In the genomic region with DNA sequence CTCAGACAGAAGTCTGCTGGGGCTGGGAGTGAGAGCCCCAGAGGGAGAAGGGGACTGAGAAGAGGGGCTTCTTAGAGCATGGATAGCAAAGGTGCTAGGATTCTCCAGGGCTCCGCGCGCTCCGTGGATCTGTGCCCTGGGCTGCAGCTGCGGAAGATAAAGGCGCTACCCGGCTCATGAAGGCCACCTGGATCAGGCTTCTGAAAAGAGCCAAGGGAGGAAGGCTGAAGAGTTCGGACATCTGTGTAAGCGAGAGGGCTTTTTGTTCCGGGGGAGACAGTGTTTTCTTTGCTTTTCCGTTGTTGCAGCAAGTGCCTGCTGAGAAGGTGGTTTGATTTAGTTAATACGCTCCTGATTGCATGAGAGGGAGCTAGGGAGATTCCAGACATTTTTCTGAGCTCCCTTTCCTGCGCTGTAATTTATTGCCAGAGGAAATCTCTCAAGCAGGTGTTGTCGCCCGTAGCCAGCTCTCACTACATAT, we compare ENCODE assay signal across 10 mouse cellular contexts.
A peak's percentile ranks its signal among the peaks of the same experiment; 100 is the strongest.
DNase-seq lines count a peak whose midpoint lies in the region; ATAC-seq and TF ChIP-seq lines count a peak whose summit lies in the region.
"Had no signal": no experiment of that assay in that cellular context is flagged by ENCODE, and none has a peak within 500 bp of the region (broad histone marks: within the 10 kb centered on the region; RNA-seq: fewer than 3 reads in every experiment).

No protein-coding gene starts in this region.

- ATAC-seq in forebrain, postnatal 0 days: peak; percentile 61

- TF ChIP-seq POLR2A in olfactory bulb, adult 2 months (IDR thresholded peaks at IDR 0.05; ENCODE audit: insufficient read depth, low read depth, low read length): no peak

- peak overlapping the region; percentile 40 for H3K4me3 ChIP-seq in forebrain, postnatal 0 days (ENCODE audit: low read depth, low read length)
- H3K4me3 ChIP-seq in olfactory bulb, adult 2 months (ENCODE audit: insufficient read depth, low read depth, low read length): peak overlapping the region; percentile 48
- H3K4me3 ChIP-seq: erythroblast, embryonic 14.5 days had no signal

- TF ChIP-seq CTCF in forebrain, postnatal 0 days (IDR thresholded peaks at IDR 0.05; ENCODE audit: low read depth): no peak
- no peak for TF ChIP-seq CTCF in olfactory bulb, adult 2 months (IDR thresholded peaks at IDR 0.05; ENCODE audit: insufficient read depth, low read depth, low read length)

- H3K9me3 ChIP-seq in forebrain, postnatal 0 days (ENCODE audit: low read length): no peaks in the 10 kb centered on the region

- peaks cover 18% of the 10 kb centered on the region for H3K4me1 ChIP-seq in forebrain, postnatal 0 days (ENCODE audit: insufficient read depth)
- H3K4me1 ChIP-seq in olfactory bulb, adult 2 months (ENCODE audit: control insufficient read depth, insufficient read depth, low read length): peaks cover 3% of the 10 kb centered on the region; the same call in 1 of the 2 replicates

- H3K9ac ChIP-seq in forebrain, postnatal 0 days: peak overlapping the region; percentile 49

- peak overlapping the region; percentile 56 for H3K4me2 ChIP-seq in forebrain, postnatal 0 days (ENCODE audit: low read depth)

- H3K27me3 ChIP-seq in forebrain, postnatal 0 days (ENCODE audit: insufficient read depth, low read length): no peaks in the 10 kb centered on the region
- H3K27me3 ChIP-seq: CH12.LX had no signal

- WGBS in forebrain, postnatal 0 days: 7% methylated on average over 15 of the region's 15 CpGs
- WGBS in olfactory bulb, adult 2 months: 5% methylated on average over 15 of the region's 15 CpGs

- H3K36me3 ChIP-seq in forebrain, postnatal 0 days (ENCODE audit: insufficient read depth): no peaks in the 10 kb centered on the region

- peak; percentile 85 for DNase-seq in heart, adult 11 months
- no peak for DNase-seq in heart, adult 18-20 months
- DNase-seq in adrenal gland, postnatal 14 days: peak; percentile 28
- DNase-seq in forebrain, postnatal 0 days: peak; percentile 52
- DNase-seq in left cerebral cortex, adult 8-10 months (ENCODE audit: low spot score in 2 of 2): peak; percentile 10 to 22
- no peak for DNase-seq in urinary bladder, postnatal 36 days (ENCODE audit: low spot score in 2 of 2)
- no peak for DNase-seq in thymus, postnatal 14 days

- peak overlapping the region; percentile 46 for H3K27ac ChIP-seq in forebrain, postnatal 0 days (ENCODE audit: low read depth, low read length)
- H3K27ac ChIP-seq in olfactory bulb, adult 2 months (ENCODE audit: insufficient read depth, low read depth, low read length): peak overlapping the region; percentile 61

Comparison
In these comparisons a context has a peak if more than half of its experiments do, and no peak if none do; other contexts are left out.
1. DNase-seq: peak in heart, adult 11 months (single experiment), adrenal gland, postnatal 14 days (single experiment), forebrain, postnatal 0 days (single experiment) and left cerebral cortex, adult 8-10 months (2 of 2); none in heart, adult 18-20 months (0 of 2), urinary bladder, postnatal 36 days (0 of 2) and thymus, postnatal 14 days (single experiment).